Mouse (Mus musculus) urinary bladder, postnatal 4 days (tissue): ENCODE measurements around the gene Riox1.
"Not testable (repeated sequence)": the region's sequence is repeated elsewhere in the genome, so short reads cannot be mapped to it uniquely, and the experiment has no call there.

Experiments
- DNase-seq, 2 experiments: peaks; one replicate each; pipeline ENCODE4 v3.0.0; 2021 to 2022; ENCODE audit warnings: low spot score in 2 of 2

Riox1 gene

GRCm38 (mm10) chr12:83950493-83950839 is at the start of gene Riox1:
Gene Riox1, plus strand, starts transcription at chr12:83950608.
- DNase-seq, result peak; percentile 75 to 82

DNA sequence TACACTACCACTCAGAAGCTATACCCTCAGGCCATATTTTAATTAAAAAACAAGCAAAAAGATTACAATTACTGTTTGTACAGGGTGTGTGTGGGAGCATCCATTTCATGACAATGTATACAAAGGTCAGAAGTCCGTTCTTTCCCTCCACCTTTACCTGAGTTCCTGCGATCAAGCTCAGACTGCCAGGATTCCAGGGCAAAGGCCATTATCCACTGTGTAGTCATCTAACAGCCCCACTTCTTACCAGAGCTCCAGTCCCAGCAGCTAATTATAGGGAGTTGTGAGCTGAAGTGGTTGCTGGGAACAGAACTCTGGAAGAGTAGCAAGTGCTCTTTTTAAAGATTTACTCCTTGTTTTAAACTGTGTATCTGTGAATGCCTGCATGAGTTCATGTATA is 40.0 kb upstream of the Riox1 start:
- no peak for DNase-seq

DNA sequence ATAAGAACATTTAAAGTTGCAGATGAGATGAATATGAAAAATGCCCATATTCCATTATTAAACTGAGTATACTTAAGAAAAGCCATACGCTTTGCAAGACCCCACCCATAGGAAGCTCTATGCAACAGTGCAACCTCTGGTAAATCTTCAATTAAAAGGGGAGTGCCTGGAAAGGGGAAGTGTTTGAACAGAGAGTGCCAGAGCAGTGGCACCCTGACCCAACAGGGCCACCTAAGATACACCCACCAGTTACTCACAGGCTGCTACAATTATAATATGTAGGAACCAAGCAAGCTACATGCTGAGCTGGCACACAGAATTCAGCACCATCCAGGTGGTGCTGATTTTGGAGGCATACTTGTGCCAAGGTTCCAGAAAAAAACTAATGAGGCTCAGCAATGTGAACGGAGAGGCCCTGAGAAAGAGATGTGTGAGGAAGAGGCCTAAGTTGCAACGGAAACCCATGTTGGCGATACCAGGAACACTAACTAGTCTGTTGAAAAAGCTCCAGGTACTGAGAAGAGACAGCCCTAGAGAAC is 36.1 kb upstream of the Riox1 start:
- DNase-seq, result no peak

DNA sequence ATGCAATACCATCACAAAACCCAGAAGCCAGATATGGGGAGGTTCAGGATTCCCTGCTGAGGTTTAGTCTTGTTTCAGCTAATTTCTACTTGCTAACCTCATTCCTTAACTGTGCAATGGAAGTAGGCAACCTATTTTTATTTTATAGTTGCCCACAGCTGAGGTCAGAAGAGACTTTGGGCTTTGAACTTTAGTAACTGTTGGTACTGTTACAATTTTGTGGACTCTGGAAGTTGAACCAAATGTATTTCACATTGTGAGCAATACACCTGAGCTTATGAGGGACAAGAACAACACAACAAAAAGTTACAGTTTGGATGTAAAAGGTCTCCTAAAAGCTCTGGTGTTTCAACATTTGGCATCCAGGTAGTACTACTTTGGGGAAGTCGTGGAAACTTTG is 35.6 kb upstream of the Riox1 start:
- no peak for DNase-seq

- no peak for DNase-seq
Observed at GRCm38 (mm10) chr12:83916884-83917283, 33.5 kb upstream of the Riox1 start.

DNA sequence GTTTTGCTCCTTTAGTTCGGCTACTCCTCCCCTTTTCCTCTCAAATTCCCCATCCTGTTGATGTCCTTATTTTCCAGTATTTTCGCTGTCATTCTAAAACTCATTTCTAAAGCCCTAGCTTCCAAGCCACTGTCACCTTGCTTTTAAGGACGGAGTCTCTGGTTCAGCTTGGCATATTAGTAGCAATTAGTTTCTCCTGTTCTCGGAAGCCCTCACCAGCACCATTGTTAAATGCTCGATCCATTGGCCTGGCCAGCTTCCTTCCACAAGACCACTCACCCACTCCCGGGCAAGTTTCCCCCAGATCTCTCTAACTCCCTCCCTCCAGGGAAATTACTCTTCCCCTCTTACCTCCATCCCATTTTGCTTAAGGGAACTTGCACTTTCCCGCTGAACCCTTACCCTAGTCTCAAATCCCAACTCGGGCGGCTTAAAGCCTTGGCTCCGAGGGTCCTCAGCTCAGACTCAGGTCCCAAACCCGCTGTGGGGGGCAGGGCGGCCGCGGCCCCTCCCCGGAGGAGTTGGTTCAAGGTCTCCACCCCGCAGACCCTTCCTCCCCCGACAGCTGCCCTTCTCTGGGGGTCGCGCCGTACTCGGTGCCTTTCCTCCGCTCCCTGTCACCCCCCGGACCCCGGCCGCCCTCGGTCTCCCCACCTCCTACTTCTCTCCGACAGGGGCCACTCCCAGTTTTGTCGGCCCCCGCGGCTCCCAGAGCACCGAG is 29.5 kb upstream of the Riox1 start:
- no peak for DNase-seq

GRCm38 (mm10) chr12:83921535-83922381 is 28.6 kb upstream of the Riox1 start, which contains the start of gene Numb:
Gene Numb, minus strand, starts transcription at chr12:83921934.
- DNase-seq, result peak; percentile 97 to 98

DNA sequence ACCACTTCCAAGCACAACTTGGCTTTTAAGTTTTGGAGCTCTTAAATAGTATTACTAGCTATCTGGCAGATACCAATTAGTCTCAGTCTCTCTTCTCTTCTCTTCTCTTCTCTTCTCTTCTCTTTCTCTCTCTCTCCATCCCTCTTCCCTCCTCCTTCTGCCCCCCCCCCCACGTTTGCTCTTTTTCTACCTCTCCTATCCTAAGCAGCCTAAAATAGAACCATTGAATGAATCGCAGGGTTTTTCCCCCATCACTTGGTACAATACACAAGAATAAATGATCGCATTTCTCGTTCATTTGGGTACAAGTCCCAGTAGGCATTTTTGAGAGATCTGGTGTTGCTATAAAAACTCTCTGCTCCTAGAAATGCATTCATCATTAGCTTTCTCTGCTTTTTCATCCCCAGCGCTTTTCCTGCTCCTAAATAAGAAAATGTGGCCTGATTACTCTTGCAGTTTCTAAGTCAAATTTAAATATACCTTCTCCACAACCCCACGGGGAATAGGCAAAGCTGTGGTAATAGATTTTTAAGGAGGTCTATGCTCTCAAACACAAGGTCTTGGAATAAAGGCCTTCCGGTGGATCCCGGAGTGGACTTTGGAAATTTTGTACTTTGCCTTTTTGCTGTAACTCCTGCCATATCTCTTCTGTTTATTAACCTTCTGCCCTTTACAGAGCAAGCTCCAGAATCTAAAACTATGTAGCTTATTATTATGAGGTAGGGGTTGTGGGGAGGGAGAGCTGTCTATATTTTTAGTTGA is 27.5 kb upstream of the Riox1 start:
- no peak for DNase-seq

DNA sequence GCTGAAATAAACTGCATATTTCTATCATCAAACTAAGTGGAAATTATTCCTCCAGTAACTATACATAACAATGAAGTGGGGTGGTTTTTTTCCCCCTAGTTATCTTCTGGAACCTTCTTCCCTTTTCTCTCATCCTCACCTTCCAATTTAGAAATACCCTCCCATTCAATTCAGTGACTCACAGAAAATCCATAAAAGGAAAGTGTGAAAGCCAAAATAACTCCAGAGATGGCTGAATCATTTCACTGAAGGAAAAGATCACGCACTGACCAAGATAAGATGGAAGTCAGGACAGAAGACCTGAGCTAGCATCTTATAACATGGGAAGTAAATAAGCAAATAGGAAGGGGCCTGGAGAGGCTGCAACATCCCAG is 26.9 kb upstream of the Riox1 start:
- DNase-seq, result no peak

GRCm38 (mm10) chr12:83924332-83924731 is 26.1 kb upstream of the Riox1 start:
- no peak for DNase-seq

GRCm38 (mm10) chr12:83925160-83925703 is 25.2 kb upstream of the Riox1 start:
- DNase-seq, result no peak

GRCm38 (mm10) chr12:83926061-83926460 is 24.3 kb upstream of the Riox1 start:
- DNase-seq, result no peak

DNA sequence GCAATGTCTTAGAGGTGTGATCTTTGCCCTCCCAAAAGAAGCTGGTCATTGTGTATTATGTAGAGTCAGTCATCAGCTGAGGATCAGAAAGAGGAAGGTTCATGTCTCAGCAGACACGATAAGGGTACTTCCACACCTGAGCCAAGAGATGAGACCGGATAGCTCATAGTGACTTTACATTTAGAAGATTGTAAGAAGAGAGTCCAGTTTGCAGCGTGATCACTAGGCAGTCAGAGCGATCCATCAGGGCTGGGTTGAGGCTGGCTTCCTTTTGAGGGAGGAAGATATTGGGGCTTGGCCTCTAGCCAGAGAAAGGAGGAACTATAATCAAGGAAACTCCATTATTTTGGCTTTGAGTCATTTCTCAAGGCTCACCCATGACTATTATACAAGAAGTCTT is 22.7 kb upstream of the Riox1 start:
- DNase-seq, result no peak

DNA sequence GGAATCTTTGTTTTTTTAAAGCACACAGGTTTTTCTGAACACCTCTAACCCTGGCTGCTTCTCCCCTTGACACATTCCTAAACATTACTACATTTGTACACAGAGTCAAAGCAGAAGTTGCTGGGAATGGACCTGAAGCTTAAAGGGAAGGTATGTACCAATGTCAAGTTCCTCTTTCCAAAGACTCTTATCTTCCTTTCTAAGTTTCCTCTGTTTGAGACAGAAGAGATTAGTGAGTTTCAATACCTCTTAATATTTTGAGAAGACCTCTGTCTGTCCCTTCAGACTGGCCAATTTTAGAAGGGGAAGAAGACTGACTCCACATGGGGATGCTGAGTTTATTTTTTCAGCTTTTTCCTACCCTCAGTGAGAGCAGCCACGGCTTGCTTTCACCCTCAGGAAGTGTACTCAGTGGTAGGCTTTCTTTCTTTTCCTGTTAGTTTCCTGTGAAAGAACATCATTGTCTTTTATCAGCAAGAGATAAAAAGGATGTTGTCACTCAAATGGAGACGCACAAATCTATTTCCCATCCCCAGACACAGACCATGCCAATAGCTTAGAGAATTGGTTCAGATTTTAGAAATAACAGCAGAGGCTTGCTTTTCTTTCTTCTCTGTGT is 21.1 kb upstream of the Riox1 start:
- no peak for DNase-seq

GRCm38 (mm10) chr12:83937600-83937999 is 12.8 kb upstream of the Riox1 start:
- DNase-seq, result no peak

GRCm38 (mm10) chr12:83938592-83938991 is 11.8 kb upstream of the Riox1 start:
- not testable (repeated sequence) for DNase-seq

GRCm38 (mm10) chr12:83939332-83939731 is 11.1 kb upstream of the Riox1 start:
- no peak for DNase-seq

- DNase-seq, result no peak
Observed at GRCm38 (mm10) chr12:83940031-83940430, 10.4 kb upstream of the Riox1 start.

GRCm38 (mm10) chr12:83941938-83942337 is 8.5 kb upstream of the Riox1 start:
- no peak for DNase-seq

GRCm38 (mm10) chr12:83947260-83947811 is 3.1 kb upstream of the Riox1 start:
- DNase-seq, result no peak

GRCm38 (mm10) chr12:83949043-83949442 is 1.4 kb upstream of the Riox1 start:
- no peak for DNase-seq
